Mouse (Mus musculus) midbrain, embryonic 16.5 days (tissue): Measurements from ENCODE around the gene Bcar1. TPM values are rescaled to one million over a fixed set of nuclear protein-coding genes. Genes with fewer than 3 reads are reported as not detected.

Experiments
- ATAC-seq: fragments of 200-750 bp; cut with Nextera tagmentation; 2 replicates; pipeline ENCODE4 v1.8.0; 2017; ENCODE audit warnings: moderate TSS enrichment
- H3K27ac ChIP-seq: fragments of 300-500 bp; sonication (generic); 2 replicates; pipeline ENCODE4 v1.5.1; 2014; ENCODE audit warnings: mild to moderate bottlenecking, low read length, mixed read lengths
- H3K27me3 ChIP-seq: fragments of 300-500 bp; sonication (generic); 2 replicates; pipeline ENCODE4 v1.6.1; 2014; ENCODE audit warnings: low read depth, low read length, mixed read lengths; ENCODE audit not compliant: control insufficient read depth, insufficient read depth
- H3K36me3 ChIP-seq: fragments of 300-500 bp; sonication (generic); 2 replicates; pipeline ENCODE4 v1.6.1; 2014; ENCODE audit warnings: mild to moderate bottlenecking, low read length, moderate library complexity, mixed read lengths; ENCODE audit not compliant: control insufficient read depth, insufficient read depth
- H3K4me1 ChIP-seq: fragments of 300-500 bp; sonication (generic); 2 replicates; pipeline ENCODE4 v1.6.1; 2014; ENCODE audit warnings: mild to moderate bottlenecking, low read length, mixed read lengths; ENCODE audit not compliant: control insufficient read depth, insufficient read depth
- H3K4me2 ChIP-seq: fragments of 300-500 bp; sonication (generic); 2 replicates; pipeline ENCODE4 v1.6.1; 2014; ENCODE audit warnings: mild to moderate bottlenecking, low read length, mixed read lengths
- H3K4me3 ChIP-seq: fragments of 300-500 bp; sonication (generic); 2 replicates; pipeline ENCODE4 v1.5.1; 2014; ENCODE audit warnings: low read depth, mild to moderate bottlenecking, low read length, moderate library complexity, mixed read lengths
- H3K9ac ChIP-seq: fragments of 300-500 bp; sonication (generic); 2 replicates; pipeline ENCODE4 v1.6.1; 2014; ENCODE audit warnings: low read depth, low read length, mixed read lengths
- H3K9me3 ChIP-seq: fragments of 300-500 bp; sonication (generic); replicated peaks from 2 replicates; pipeline ENCODE4 v1.6.1; 2014; ENCODE audit warnings: mild to moderate bottlenecking, low read length, mixed read lengths; ENCODE audit not compliant: control insufficient read depth, poor library complexity, severe bottlenecking
- whole genome bisulfite sequencing: fragments of 180-500 bp; shearing (Covaris S2); extraction: QIAGEN DNeasy Blood & Tissue Kit; methylation state at CpG from one replicate; pipeline ENCODE4 v1.1.7; 2014; 5-methylcytosine and 5-hydroxymethylcytosine counted together
- polyA plus RNA-seq: library from polyadenylated mRNA; unstranded; fragments of >200 nt; fragmentation: Nextera tagmentation; extraction: Ambion mirVana; gene quantifications from 2 replicates; pipeline ENCODE4 v1.2.1, GENCODE M21; 2015

The Bcar1 gene
- polyA plus RNA-seq, 1 experiment from 2014 or later, result 43.3 TPM

- 90% methylated on average over 4 of the region's 4 CpGs for WGBS
- Histone ChIP-seq H3K36me3 (no peaks in the 10 kb centered on the region), H3K9me3 (no peaks in the 10 kb centered on the region), H3K4me3 (no peak overlapping the region), H3K4me2 (no peak overlapping the region), H3K9ac (no peak overlapping the region), H3K27me3 (no peaks in the 10 kb centered on the region), H3K4me1 (peaks cover 69% of the 10 kb centered on the region), H3K27ac (no peak overlapping the region)
- no peak for ATAC-seq
Measured at GRCm38 (mm10) chr8:111735791-111736190, 7.8 kb downstream of the Bcar1 start.

GRCm38 (mm10) chr8:111735335-111735761, 8.3 kb downstream of the Bcar1 start:
- 64% methylated on average over 8 of the region's 8 CpGs for WGBS
- H3K4me3 ChIP-seq, result no peak overlapping the region
- no peaks in the 10 kb centered on the region for H3K36me3 ChIP-seq
- no peak overlapping the region; the same call in 1 of the 2 replicates for H3K27ac ChIP-seq
- H3K9ac ChIP-seq, result no peak overlapping the region
- no peaks in the 10 kb centered on the region for H3K9me3 ChIP-seq
- H3K4me2 ChIP-seq, result no peak overlapping the region
- peaks cover 68% of the 10 kb centered on the region for H3K4me1 ChIP-seq
- no peaks in the 10 kb centered on the region for H3K27me3 ChIP-seq
- no peak for ATAC-seq

GRCm38 (mm10) chr8:111734244-111734960, 9.2 kb downstream of the Bcar1 start:
- 52% methylated on average over 6 of the region's 6 CpGs for WGBS
- peaks cover 68% of the 10 kb centered on the region for H3K4me1 ChIP-seq
- H3K27me3 ChIP-seq, result no peaks in the 10 kb centered on the region
- ATAC-seq, result no peak
- H3K9me3 ChIP-seq, result no peaks in the 10 kb centered on the region
- H3K36me3 ChIP-seq, result no peaks in the 10 kb centered on the region
- H3K27ac ChIP-seq, result no peak overlapping the region; the same call in 1 of the 2 replicates
- H3K4me2 ChIP-seq, result no peak overlapping the region
- no peak overlapping the region for H3K9ac ChIP-seq
- H3K4me3 ChIP-seq, result no peak overlapping the region

- Histone ChIP-seq H3K4me2 (no peak overlapping the region), H3K27me3 (no peaks in the 10 kb centered on the region), H3K27ac (no peak overlapping the region), H3K9me3 (no peaks in the 10 kb centered on the region), H3K4me3 (no peak overlapping the region), H3K36me3 (no peaks in the 10 kb centered on the region), H3K4me1 (peaks cover 61% of the 10 kb centered on the region), H3K9ac (no peak overlapping the region)
- WGBS, result 9% methylated on average over 5 of the region's 5 CpGs
- no peak for ATAC-seq
Measured at GRCm38 (mm10) chr8:111733581-111734243, 9.9 kb downstream of the Bcar1 start.

GRCm38 (mm10) chr8:111732406-111733085, 11.1 kb downstream of the Bcar1 start:
- Histone ChIP-seq H3K36me3 (no peaks in the 10 kb centered on the region), H3K27ac (peak overlapping the region; percentile 70), H3K4me3 (peak overlapping the region; percentile 75), H3K9me3 (no peaks in the 10 kb centered on the region), H3K4me2 (peak overlapping the region; percentile 68), H3K9ac (peak overlapping the region; percentile 84), H3K27me3 (no peaks in the 10 kb centered on the region), H3K4me1 (peaks cover 60% of the 10 kb centered on the region)
- no peak; the same call in 1 of the 2 replicates for ATAC-seq
- WGBS, result 26% methylated on average over 10 of the region's 10 CpGs

- H3K27me3 ChIP-seq, result no peaks in the 10 kb centered on the region
- peak overlapping the region; percentile 84 for H3K9ac ChIP-seq
- peak; percentile 94 for ATAC-seq
- H3K4me1 ChIP-seq, result peaks cover 60% of the 10 kb centered on the region
- WGBS, result 0% methylated on average over 32 of the region's 41 CpGs
- H3K36me3 ChIP-seq, result no peaks in the 10 kb centered on the region
- H3K9me3 ChIP-seq, result no peaks in the 10 kb centered on the region
- H3K4me3 ChIP-seq, result peak overlapping the region; percentile 75
- peak overlapping the region; percentile 82 for H3K27ac ChIP-seq
- H3K4me2 ChIP-seq, result peak overlapping the region; percentile 68
Measured at GRCm38 (mm10) chr8:111732004-111732403, 11.6 kb downstream of the Bcar1 start.

- ATAC-seq, result peak; percentile 51; the same call in 1 of the 2 replicates
- H3K27me3 ChIP-seq, result no peaks in the 10 kb centered on the region
- H3K4me1 ChIP-seq, result peaks cover 55% of the 10 kb centered on the region
- under 1% methylated on average over 34 of the region's 39 CpGs for WGBS
- H3K36me3 ChIP-seq, result no peaks in the 10 kb centered on the region
- H3K9me3 ChIP-seq, result no peaks in the 10 kb centered on the region
- peak overlapping the region; percentile 68 for H3K4me2 ChIP-seq
- H3K4me3 ChIP-seq, result peak overlapping the region; percentile 75
- H3K9ac ChIP-seq, result peak overlapping the region; percentile 84
- H3K27ac ChIP-seq, result peak overlapping the region; percentile 82
Measured at GRCm38 (mm10) chr8:111731231-111731977, 12.2 kb downstream of the Bcar1 start.

GRCm38 (mm10) chr8:111729233-111730170, 14.1 kb downstream of the Bcar1 start:
- Histone ChIP-seq H3K9me3 (no peaks in the 10 kb centered on the region), H3K27me3 (no peaks in the 10 kb centered on the region), H3K4me1 (peaks cover 42% of the 10 kb centered on the region), H3K4me2 (no peak overlapping the region), H3K4me3 (no peak overlapping the region), H3K9ac (peak overlapping the region; percentile 6; the same call in 1 of the 2 replicates), H3K36me3 (no peaks in the 10 kb centered on the region), H3K27ac (no peak overlapping the region)
- WGBS, result 72% methylated on average over 7 of the region's 7 CpGs
- no peak for ATAC-seq
